Mouse (Mus musculus) hematopoietic stem cell, adult 5-6 weeks (primary cell): ENCODE measurements around the gene Cd69. TPM values are rescaled to one million over a fixed set of nuclear protein-coding genes. Genes with fewer than 3 reads are reported as not detected.

Experiments
- ATAC-seq, 2 experiments: fragments of 125-278 bp in 1 of 2; replicated peaks in 1 of 2; 2 replicates each; pipeline ENCODE4 v1.8.0; 2016 to 2017; ENCODE audit warnings: inconsistent platforms in 2 of 2, mild to moderate bottlenecking in 2 of 2, moderate number of reproducible peaks in 2 of 2, low read depth in 1 of 2, moderate TSS enrichment in 1 of 2; ENCODE audit not compliant: low FRiP score in 2 of 2, poor library complexity in 2 of 2, severe bottlenecking in 2 of 2, insufficient read depth in 1 of 2, low TSS enrichment in 1 of 2
- total RNA-seq: library from RNA; stranded (forward); fragments of 172-1452, 232-1000 nt; gene quantifications from 2 replicates; pipeline ENCODE4 v1.2.3, GENCODE M21; 2017

Gene Cd69
- total RNA-seq = 340 and 460 TPM in 2 replicates

DNA sequence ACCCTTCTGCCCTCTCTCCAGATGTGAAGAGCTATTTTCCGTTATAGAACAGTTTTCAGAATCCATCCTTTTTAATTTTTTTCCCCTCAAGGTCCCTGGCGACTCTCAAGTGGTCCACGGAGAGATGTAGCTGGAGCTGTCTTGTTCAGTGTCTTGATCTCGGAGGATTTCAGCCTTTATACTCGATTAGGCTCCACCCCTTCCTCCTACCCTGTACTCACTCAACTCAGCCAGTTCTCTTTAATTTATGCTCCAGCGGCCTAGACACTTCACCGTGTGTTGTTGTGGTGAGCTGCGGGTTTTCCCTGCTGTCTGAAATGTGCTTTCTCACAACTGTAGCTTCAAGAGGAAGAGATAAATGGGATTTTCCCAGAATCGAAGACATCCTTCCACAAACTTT is at the start of gene Cd69:
TSS of gene Cd69 (minus strand) at position 217 of the 400 bp plus-strand sequence.
- ATAC-seq = peak; percentile 82 to 83

DNA sequence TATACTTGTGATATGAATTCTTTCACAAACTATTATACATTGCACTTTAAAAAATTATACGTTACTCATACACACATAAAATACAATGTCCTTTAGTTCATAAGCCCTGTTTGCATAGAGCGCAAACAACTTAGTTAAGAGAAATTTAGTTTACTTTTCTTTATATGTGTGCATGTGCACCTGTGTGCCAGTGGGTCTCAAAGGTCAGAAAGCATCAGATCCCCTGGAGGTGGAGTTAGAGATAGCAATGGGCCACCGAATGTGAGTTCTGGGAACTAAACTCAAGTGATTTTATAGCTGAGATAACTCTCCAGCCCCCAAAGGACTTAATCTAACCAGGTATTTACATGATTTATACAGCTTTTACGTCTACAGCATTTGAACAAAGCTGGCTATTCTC is 44.1 kb upstream of the Cd69 start:
- no peak for ATAC-seq

DNA sequence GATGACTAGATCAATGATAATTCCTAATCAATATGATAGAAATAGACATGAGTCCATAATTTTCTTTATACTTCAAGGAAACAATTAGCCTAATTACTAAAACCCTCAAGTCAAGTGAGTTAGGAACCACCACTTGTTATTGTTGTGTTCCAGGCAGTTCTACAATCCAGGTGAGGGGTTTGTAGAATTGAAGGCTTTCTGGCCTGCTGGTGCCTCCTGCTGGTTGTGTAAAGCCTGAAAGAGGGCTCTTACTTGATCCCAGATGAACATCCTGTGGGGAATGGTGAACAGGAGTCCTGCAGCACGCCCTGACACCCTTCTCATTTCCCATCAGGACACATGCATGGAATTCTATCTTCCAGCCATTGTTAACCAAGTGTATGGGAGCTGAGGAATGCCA is 43.2 kb upstream of the Cd69 start:
- ATAC-seq = no peak

DNA sequence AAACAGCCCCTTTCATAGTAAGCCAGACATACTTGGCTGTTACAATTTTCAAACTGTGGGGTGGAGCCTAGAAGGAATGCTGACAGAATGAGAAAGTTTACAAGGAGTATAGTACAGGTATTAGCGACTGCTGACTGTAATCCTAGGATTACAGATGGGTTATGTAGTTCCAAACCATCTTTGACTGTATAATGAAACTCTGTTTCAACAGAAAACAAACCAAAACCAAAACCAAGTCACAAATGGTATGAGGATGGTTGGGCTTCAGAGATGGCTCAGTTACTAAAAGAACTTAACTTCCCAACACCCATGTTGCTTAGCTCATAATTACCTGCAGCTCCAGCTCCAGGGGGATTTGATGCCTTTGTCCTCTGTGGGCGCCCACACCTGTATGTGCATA is 41.2 kb upstream of the Cd69 start:
- ATAC-seq = peak; percentile 17 to 57; a peak in 3 of 4 replicates

DNA sequence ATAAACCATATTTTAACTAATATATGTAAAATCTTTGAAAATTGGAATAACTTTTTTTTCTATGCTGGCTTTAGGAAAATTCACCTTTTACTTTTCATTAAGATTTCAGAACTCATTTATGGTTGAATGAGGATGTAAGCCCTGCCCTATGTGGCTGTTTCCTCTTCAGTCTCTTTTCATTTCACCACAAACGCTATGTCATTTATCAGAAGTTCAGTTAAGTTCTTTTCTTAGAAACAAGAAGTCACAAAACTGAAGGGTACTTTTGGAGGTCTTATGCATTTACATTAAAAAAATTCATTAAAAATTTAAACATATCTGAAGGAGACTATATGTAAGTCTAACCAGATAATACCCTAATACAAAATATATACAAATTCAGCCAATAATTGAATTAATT is 40.5 kb upstream of the Cd69 start:
- ATAC-seq = peak in 1 of 2 experiments; percentile 71; a peak in 1 of 4 replicates

DNA sequence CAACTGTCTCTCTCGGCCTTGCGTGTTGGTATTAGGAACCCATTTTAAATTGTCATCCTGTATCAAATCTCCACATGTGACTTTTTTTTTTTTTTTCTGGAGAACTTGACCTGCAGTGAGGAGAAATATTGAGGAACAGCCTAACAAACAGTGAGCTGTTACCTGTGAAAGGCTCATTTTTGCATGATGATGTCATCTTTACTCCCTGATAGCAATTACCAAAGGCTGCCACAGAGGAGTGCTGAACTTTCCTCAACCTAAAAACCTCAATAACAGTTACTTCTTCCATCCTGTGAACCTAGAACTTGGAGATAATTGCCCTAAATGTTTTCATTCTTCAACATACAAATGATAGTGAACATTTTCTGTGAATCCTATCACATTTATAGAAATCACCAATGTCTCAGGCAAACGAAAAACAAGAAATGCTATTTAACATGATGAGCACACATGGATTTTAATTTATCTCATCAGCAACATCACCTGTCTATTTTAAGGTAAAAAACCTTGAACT is 39.5 kb upstream of the Cd69 start:
- no peak for ATAC-seq

DNA sequence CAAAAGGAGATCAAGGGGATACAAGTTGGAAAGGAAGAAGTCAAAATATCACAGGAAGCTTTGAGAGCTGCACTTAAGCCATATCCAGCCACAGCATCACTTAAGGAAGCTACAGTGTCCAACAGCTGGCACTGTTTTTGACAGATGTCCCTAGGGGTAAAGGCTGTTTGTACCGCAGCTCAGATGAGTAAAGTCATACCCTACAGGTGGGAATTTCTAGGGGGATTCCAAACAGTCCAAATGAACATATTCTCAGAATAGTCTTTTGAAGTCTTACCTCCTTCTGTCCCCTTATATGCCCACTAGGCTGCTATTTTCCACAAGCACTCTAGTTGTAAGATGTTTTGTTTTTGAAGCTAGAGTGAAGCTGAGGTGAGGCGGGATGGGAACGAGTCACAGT is 37.3 kb upstream of the Cd69 start:
- ATAC-seq = peak in 1 of 2 experiments; percentile 29; a peak in 1 of 4 replicates

DNA sequence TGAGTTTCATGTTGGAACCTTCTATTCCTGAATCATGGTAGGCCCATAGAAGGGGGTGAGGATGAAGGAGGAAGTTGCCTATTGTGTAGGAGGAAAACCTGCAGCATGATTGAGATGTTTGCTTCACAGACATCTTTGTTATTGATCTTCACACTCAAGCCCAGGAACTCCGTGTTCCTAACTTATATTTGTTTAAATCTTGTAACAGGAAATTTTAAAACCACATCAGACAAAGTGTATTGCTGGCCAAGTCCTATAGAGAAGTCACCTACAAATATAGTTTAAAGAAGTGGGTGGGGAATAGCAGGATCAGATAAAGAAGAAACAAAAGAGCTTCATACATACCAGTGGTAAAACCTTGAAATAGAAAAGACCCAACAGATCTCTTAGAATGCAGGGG is 28.9 kb upstream of the Cd69 start:
- 0 out of 4 replicates have a peak, but pooled peaks of 1 of the 2 experiments have one; percentile 7 for ATAC-seq

DNA sequence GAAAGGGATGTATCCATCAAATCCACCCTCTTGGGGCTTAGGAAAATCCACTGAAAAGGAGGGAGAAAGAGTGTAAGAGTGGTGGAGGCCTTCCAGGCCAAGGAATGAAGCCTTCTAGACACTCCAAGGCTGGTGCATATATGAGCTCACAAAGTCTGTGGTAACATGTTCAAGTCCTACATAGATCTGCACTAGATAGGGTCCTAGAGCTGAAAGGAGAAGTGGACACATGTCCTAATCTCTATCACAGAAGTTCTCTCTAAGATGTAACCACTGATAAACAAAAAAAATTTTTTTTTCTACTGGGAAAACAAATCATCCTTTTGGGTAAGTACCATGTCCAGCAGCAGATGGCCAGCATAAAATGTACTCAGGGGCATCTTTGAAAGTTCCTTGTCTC is 13.5 kb upstream of the Cd69 start:
- no peak for ATAC-seq

DNA sequence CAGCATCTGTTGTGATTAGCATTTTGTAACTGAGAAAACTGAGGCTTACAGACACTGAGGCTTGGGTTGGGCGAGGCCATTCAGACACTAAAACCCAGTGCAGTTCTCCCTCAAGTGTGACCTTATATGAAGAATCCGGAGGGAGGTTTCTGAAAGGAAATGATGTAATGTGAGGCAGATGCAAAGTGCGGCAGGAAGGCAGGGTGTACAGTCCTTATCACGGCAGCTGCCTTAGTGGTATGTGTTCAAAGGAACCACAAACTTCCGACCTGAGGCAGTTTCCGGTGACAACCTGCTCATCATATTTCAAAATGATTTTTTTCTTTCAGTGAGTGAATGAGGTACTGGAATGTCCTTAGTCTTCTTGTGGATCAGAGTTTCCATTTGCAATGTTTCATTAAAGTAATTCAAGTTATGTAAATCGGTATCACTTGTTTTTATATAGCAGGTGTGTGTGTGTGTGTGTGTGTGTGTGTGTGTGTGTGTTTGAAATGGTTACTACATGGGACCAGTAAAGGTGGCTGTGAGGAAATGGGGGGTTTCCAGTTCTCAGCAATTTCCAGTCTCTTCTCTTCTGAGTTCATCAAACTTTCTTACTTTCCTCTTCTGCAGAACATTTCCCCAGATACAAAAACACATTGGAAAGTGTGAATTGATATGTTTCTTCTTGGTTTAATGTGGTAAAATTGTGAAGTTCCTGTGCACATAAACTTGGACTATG is 9.3 kb upstream of the Cd69 start:
- ATAC-seq = peak; percentile 97 to 99

DNA sequence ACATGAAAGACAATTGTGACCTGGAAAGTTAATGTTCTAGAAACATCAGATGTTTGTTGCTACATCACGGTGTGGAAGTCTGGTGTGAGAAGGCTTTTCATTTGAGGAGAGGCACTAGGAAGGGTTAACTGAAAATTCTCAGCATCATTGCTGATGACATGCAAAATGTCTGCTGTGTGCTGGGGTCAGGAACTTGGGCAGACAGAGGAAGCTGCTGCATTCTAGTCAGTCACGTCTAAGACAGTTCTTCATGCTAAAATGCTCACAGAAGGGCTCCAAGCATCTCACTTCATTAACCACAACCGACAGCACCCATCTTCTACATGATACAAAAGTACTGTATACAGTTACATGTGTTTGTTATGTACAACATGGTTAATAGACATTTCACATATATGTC is 8.0 kb upstream of the Cd69 start:
- no peak for ATAC-seq

DNA sequence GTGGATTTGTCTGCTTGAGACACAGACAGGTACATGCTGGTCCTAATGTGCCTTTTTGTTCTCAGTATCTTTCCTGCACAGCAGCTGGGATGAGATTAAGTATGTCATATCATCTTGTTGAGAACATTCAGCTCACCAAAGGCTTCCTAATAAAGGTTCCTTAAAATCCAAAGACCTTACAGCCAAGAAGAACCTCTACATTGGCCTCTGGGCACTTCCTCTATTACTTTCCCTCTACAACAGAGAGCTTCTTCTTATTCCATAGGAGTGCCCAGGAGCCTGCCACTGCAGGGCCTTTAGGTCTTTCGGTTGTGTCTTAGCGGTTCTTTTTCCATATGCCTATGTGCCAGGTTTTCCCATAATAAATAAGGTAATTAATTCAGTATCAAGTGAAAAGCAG is 1.2 kb upstream of the Cd69 start:
- ATAC-seq = peak; percentile 12 to 27; a peak in 1 of 4 replicates

DNA sequence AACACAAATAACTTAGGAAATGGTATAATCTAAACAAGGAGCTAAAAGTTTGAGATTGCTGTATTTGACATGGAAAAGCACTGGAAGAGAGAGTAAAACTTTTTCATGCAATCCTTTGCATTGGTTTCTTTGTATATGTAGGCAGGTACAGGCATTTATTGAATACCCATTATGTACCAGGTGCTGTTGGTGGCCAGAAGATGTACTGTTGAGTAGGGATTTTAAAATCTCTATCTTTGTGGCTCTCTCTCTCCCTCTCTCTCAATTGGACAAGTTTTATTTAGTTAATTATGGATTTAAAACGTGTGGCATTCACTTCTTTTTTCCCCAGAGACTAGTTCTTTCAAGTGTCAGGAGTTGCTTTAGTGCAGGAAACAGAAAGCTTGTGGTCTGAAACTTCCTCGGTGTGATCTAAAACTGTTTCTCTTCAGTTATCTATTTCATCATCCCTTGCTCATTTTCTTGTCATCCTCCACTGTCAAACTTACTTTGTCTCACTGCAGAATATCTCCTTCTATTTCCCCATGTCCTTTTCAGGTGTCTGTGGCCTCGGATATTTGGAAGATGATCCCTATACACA is 478 bp upstream of the Cd69 start:
- ATAC-seq = no peak

DNA sequence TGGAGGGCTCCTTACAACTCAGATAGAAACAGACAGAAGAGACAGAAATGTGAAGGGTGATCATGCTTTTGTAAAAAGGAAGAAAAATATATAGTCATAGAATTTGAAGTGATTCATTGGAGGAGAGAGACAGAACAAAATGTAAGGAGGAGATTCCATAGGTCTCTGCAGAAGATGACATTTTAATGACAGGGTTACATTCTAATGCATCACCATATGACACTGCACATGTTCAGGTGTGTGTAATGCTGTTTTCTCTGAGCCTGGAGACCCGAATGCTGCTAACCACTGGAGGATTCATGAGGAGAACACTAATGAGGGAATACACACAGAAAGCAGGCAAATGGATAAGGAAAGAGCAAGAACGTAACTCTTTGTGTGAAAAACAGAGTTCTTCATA is 760 bp downstream of the Cd69 start:
- ATAC-seq = no peak

DNA sequence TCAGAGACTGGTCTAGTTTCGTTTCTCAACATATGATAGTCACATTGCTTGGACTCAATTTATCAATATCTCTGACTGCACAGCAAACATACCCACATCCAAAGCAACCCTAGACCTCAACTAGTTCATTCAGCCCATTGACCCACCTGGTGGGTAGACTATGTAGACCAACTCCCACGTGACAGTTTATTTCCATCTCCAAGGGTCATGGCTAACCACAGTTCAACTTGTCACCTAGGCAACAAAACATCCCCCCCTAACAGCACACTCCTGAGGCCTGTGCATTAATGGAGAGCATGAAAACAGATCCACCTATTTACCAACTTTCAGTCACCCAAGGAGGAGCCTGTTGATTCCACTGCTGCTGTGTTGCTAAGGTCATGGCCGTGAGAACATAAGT is 1.6 kb downstream of the Cd69 start:
- ATAC-seq = peak; percentile 58 to 65

DNA sequence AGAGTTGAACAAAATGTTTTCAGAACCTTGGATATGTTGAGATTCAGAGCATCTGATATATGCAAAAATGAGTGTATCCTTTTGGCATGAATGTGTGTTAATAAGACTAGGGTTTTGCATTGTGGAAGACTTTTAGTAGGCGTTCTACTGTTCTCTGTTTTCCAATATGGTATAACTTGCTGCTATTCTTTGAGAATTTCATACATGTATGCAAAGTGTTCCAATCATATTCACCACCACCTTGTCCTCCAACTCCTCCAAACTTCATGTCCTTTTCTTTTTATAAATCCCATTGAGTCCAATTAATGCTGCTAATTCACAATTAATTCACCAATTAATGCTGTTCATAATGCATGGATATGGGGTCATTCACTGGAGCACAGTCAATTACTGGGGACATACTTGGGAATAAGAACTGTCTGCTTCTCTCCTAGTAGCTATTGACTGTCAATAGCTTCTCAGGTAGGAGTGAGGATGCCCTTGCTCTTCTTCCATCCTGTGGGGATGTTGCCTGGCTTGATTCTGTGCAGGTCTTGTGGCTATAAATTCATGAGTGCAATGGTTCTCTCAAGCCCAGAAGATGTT is 8.7 kb downstream of the Cd69 start:
- ATAC-seq = peak in 1 of 2 experiments; percentile 19; a peak in 1 of 4 replicates

DNA sequence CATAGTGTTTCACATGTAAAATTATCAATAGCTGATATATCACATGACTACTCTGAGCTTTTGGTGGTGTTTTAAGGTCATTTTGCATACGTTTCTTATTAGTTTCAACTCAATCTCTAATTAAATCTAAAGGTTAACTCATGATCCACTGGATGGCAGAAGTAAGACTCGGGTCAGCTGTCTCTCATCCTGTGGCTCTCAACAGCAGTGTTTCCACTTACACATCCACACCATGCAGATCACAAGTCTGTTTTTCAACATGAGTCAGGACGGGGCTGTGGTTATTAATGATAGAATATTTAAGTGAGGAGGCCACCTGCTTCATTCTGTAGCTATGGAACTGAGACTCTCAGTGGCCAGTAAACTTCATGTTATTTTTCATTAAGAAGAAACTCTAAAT is 9.4 kb downstream of the Cd69 start:
- 0 out of 4 replicates have a peak, but pooled peaks of 1 of the 2 experiments have one; percentile 26 for ATAC-seq

DNA sequence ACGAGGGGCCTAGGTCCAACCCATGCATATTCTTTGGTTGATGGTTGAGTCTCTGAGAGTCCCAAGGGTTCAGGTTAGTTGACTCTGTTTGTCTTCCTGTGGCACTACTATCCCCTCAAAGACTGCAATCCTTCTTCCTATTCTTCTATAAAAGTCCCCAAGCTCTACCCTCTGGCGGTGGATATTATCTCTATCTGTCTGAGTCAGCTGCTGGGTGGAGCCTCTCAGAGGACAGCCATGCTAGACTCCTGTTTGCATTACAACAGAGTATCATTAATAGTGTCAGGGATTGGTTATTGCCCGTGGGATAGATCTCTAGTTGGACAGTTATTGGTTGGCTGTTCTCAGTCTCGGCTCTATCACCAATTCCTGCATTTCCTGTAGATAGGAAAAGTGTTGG is 14.3 kb downstream of the Cd69 start:
- ATAC-seq = no peak
